Mouse (Mus musculus) heart, adult 18-20 months (tissue): ENCODE measurements at regions not wholly inside any gene's neighbourhood (a gene's known extent, or its start where the extent isn't known, plus 50 kb on each side); places are given as distances from the start of the nearest gene placed in this dataset.
"Not testable (repeated sequence)": the region's sequence is repeated elsewhere in the genome, so short reads cannot be mapped to it uniquely, and the experiment has no call there.

ENCODE experiments used
- DNase-seq, 2 experiments: peaks; one replicate each; pipeline ENCODE4 v3.0.0; 2021 to 2022; ENCODE audit warnings: mixed read lengths in 1 of 2

GRCm38 (mm10) chr19:3083438-3083837, 199.3 kb upstream of the Mrpl21 start:
- peak; percentile 13 to 38 for DNase-seq

GRCm38 (mm10) chr19:3091771-3092170, 190.9 kb upstream of the Mrpl21 start:
- DNase-seq, result not testable (repeated sequence)
